Mouse (Mus musculus) midbrain, embryonic 11.5 days (tissue): Measurements from ENCODE around the gene Tekt2. TPM values are rescaled to one million over a fixed set of nuclear protein-coding genes. Genes with fewer than 3 reads are reported as not detected.
A peak's percentile ranks its signal among the peaks of the same experiment; 100 is the strongest.

ENCODE experiments used
- ATAC-seq: fragments of 200-750 bp; cut with Nextera tagmentation; 2 replicates; pipeline ENCODE4 v1.8.0; 2017; ENCODE audit warnings: moderate TSS enrichment, moderate library complexity; ENCODE audit not compliant: low FRiP score
- DNase-seq: peaks from one replicate; pipeline ENCODE4 v3.0.0; 2015; ENCODE audit warnings: low spot score; ENCODE audit errors: missing footprints
- H3K27ac ChIP-seq: fragments of 300-500 bp; sonication (generic); 2 replicates; pipeline ENCODE4 v1.5.1; 2014; ENCODE audit warnings: low read depth, low read length
- H3K27me3 ChIP-seq: fragments of 300-500 bp; sonication (generic); 2 replicates; pipeline ENCODE4 v1.6.1; 2014; ENCODE audit warnings: mild to moderate bottlenecking, low read length, moderate library complexity, mixed read lengths; ENCODE audit not compliant: control insufficient read depth, insufficient read depth
- H3K36me3 ChIP-seq: fragments of 300-500 bp; sonication (generic); 2 replicates; pipeline ENCODE4 v1.6.1; 2014; ENCODE audit warnings: mild to moderate bottlenecking, low read length, moderate library complexity, mixed read lengths; ENCODE audit not compliant: control insufficient read depth, insufficient read depth
- H3K4me1 ChIP-seq: fragments of 300-500 bp; sonication (generic); 2 replicates; pipeline ENCODE4 v1.6.1; 2014; ENCODE audit warnings: low read length; ENCODE audit not compliant: control insufficient read depth, insufficient read depth
- H3K4me2 ChIP-seq: fragments of 300-500 bp; sonication (generic); 2 replicates; pipeline ENCODE4 v1.6.1; 2014; ENCODE audit warnings: mild to moderate bottlenecking, moderate library complexity
- H3K4me3 ChIP-seq: fragments of 300-500 bp; sonication (generic); 2 replicates; pipeline ENCODE4 v1.5.1; 2014; ENCODE audit warnings: low read depth, low read length
- H3K9ac ChIP-seq: fragments of 300-500 bp; sonication (generic); 2 replicates; pipeline ENCODE4 v1.6.1; 2014; ENCODE audit warnings: low read length
- H3K9me3 ChIP-seq: fragments of 300-500 bp; sonication (generic); 2 replicates; pipeline ENCODE4 v1.6.1; 2016; ENCODE audit warnings: low read length; ENCODE audit not compliant: control insufficient read depth
- WGBS: fragments of 180-500 bp; shearing (Covaris S2); extraction: QIAGEN DNeasy Blood & Tissue Kit; methylation state at CpG from one replicate; pipeline ENCODE4 v1.1.7; 2014; 5-methylcytosine and 5-hydroxymethylcytosine counted together
- polyA plus RNA-seq: library from polyadenylated mRNA; unstranded; fragments of >200 nt; fragmentation: Nextera tagmentation; extraction: Ambion mirVana; gene quantifications from 2 replicates; pipeline ENCODE4 v1.2.1, GENCODE M21; 2014

Tekt2 gene
- polyA plus RNA-seq, 1 experiment from 2014 or later: 2.2 TPM

- Histone ChIP-seq H3K27ac (no peak overlapping the region), H3K4me2 (no peak overlapping the region), H3K36me3 (no peaks in the 10 kb centered on the region; the same call in 1 of the 2 replicates), H3K9me3 (no peaks in the 10 kb centered on the region), H3K9ac (no peak overlapping the region), H3K27me3 (peaks cover 6% of the 10 kb centered on the region), H3K4me3 (no peak overlapping the region), H3K4me1 (peaks cover 8% of the 10 kb centered on the region)
- WGBS: 18% methylated on average over 13 of the region's 13 CpGs
- DNase-seq (peak; percentile 89), ATAC-seq (no peak)
These were observed 627 bp downstream of the Tekt2 start for GRCm38 (mm10) chr4:126324861-126325260.

GRCm38 (mm10) chr4:126322646-126323045 lies 2.8 kb downstream of the Tekt2 start:
- peaks cover 8% of the 10 kb centered on the region for H3K4me1 ChIP-seq
- DNase-seq (no peak), ATAC-seq (no peak)
- peaks cover 6% of the 10 kb centered on the region for H3K27me3 ChIP-seq
- H3K9ac ChIP-seq: no peak overlapping the region
- no peaks in the 10 kb centered on the region; the same call in 1 of the 2 replicates for H3K36me3 ChIP-seq
- no peak overlapping the region for H3K4me2 ChIP-seq
- 96% methylated on average over 13 of the region's 13 CpGs for WGBS
- H3K27ac ChIP-seq: no peak overlapping the region
- no peak overlapping the region for H3K4me3 ChIP-seq
- no peaks in the 10 kb centered on the region for H3K9me3 ChIP-seq

GRCm38 (mm10) chr4:126321854-126322511 lies 3.5 kb downstream of the Tekt2 start:
- Histone ChIP-seq H3K9me3 (no peaks in the 10 kb centered on the region), H3K4me1 (peaks cover 8% of the 10 kb centered on the region), H3K36me3 (peaks cover 3% of the 10 kb centered on the region), H3K27ac (no peak overlapping the region), H3K4me3 (peak overlapping the region; percentile 73), H3K27me3 (peaks cover 6% of the 10 kb centered on the region), H3K4me2 (peak overlapping the region; percentile 94), H3K9ac (peak overlapping the region; percentile 4; the same call in 1 of the 2 replicates)
- DNase-seq (no peak), ATAC-seq (peak; percentile 56)
- 54% methylated on average over 28 of the region's 28 CpGs for WGBS

GRCm38 (mm10) chr4:126321111-126321853 lies 4.2 kb downstream of the Tekt2 start, which contains the start of gene Adprhl2:
Adprhl2 (minus strand) TSS chr4:126321703.
- peak within 1 kb of the TSS; percentile 70 for H3K9ac ChIP-seq
- WGBS: under 1% methylated on average over 80 of the region's 80 CpGs

GRCm38 (mm10) chr4:126319806-126320205 lies 5.7 kb downstream of the Tekt2 start:
- DNase-seq (no peak), ATAC-seq (no peak)
- peaks cover 8% of the 10 kb centered on the region for H3K4me1 ChIP-seq
- H3K36me3 ChIP-seq: peaks cover 10% of the 10 kb centered on the region
- no peak overlapping the region for H3K4me2 ChIP-seq
- 0 out of 2 replicates have a peak, but pooled peaks cover 2% of the 10 kb centered on the region for H3K27me3 ChIP-seq
- no peak overlapping the region for H3K9ac ChIP-seq
- WGBS: 95% methylated on average over 6 of the region's 6 CpGs
- no peaks in the 10 kb centered on the region for H3K9me3 ChIP-seq
- no peak overlapping the region for H3K4me3 ChIP-seq
- H3K27ac ChIP-seq: no peak overlapping the region

More at GRCm38 (mm10) chr4:126321111-126321853, 4.2 kb downstream of the Tekt2 start, which contains the start of gene Adprhl2:
- DNase-seq (peak; percentile 100), ATAC-seq (peak; percentile 89)
- Histone ChIP-seq H3K4me3 (peak within 1 kb of the TSS; percentile 73), H3K27me3 (peaks cover 6% of the 10 kb centered on the region), H3K36me3 (peaks cover 5% of the 10 kb centered on the region), H3K4me2 (peak within 1 kb of the TSS; percentile 94), H3K4me1 (peaks cover 8% of the 10 kb centered on the region), H3K9me3 (no peaks in the 10 kb centered on the region), H3K27ac (no peak within 1 kb of the TSS)

- no peaks in the 10 kb centered on the region for H3K27me3 ChIP-seq
- no peak overlapping the region for H3K27ac ChIP-seq
- H3K9ac ChIP-seq: no peak overlapping the region
- peaks cover 8% of the 10 kb centered on the region for H3K4me1 ChIP-seq
- H3K4me2 ChIP-seq: no peak overlapping the region
- no peaks in the 10 kb centered on the region for H3K9me3 ChIP-seq
- ATAC-seq: no peak
- no peak for DNase-seq
- peaks cover 10% of the 10 kb centered on the region for H3K36me3 ChIP-seq
- H3K4me3 ChIP-seq: no peak overlapping the region
- 90% methylated on average over 13 of the region's 13 CpGs for WGBS
These were observed 8.9 kb downstream of the Tekt2 start for GRCm38 (mm10) chr4:126316443-126317040.

- no peak for ATAC-seq
- H3K36me3 ChIP-seq: peaks cover 10% of the 10 kb centered on the region
- 55% methylated on average over 5 of the region's 5 CpGs for WGBS
These were observed 9.6 kb downstream of the Tekt2 start for GRCm38 (mm10) chr4:126315931-126316330.

GRCm38 (mm10) chr4:126314393-126314792 lies 11.1 kb downstream of the Tekt2 start:
- no peaks in the 10 kb centered on the region for H3K27me3 ChIP-seq
- H3K27ac ChIP-seq: no peak overlapping the region
- no peaks in the 10 kb centered on the region for H3K9me3 ChIP-seq
- no peak overlapping the region for H3K4me3 ChIP-seq
- H3K36me3 ChIP-seq: peaks cover 10% of the 10 kb centered on the region
- DNase-seq: no peak
- H3K4me2 ChIP-seq: no peak overlapping the region
- 51% methylated on average over 10 of the region's 10 CpGs for WGBS
- no peak for ATAC-seq
- H3K9ac ChIP-seq: no peak overlapping the region
- H3K4me1 ChIP-seq: 0 out of 2 replicates have a peak, but pooled peaks cover 4% of the 10 kb centered on the region

More at GRCm38 (mm10) chr4:126315931-126316330, 9.6 kb downstream of the Tekt2 start:
- H3K27ac ChIP-seq: no peak overlapping the region
- no peaks in the 10 kb centered on the region for H3K9me3 ChIP-seq
- no peaks in the 10 kb centered on the region for H3K27me3 ChIP-seq
- peaks cover 7% of the 10 kb centered on the region for H3K4me1 ChIP-seq
- no peak overlapping the region for H3K9ac ChIP-seq
- no peak overlapping the region for H3K4me3 ChIP-seq
- no peak for DNase-seq
- H3K4me2 ChIP-seq: no peak overlapping the region
